Mouse (Mus musculus): Measurements from ENCODE around the gene Pnldc1. TPM values are rescaled to one million over a fixed set of nuclear protein-coding genes. Genes with fewer than 3 reads are reported as not detected.
"Not testable (repeated sequence)": the region's sequence is repeated elsewhere in the genome, so short reads cannot be mapped to it uniquely, and the experiment has no call there.

Gene Pnldc1
- polyA plus RNA-seq, 1 experiment from 2014 or later: 1.9 TPM

- H3K36me3 ChIP-seq: peaks cover 52% of the 10 kb centered on the region
- 0 out of 2 replicates have a peak, but pooled peaks cover 4% of the 10 kb centered on the region for H3K4me1 ChIP-seq (replicated peaks)
- ATAC-seq (ENCODE audit: low read depth): no peak
- WGBS: 46% methylated on average over 11 of the region's 12 CpGs
- no peak overlapping the region for H3K4me3 ChIP-seq
- no peak overlapping the region for H3K4me2 ChIP-seq
- no peak overlapping the region for H3K9ac ChIP-seq
- H3K27me3 ChIP-seq: no peaks in the 10 kb centered on the region
- H3K9me3 ChIP-seq: no peaks in the 10 kb centered on the region
- no peak overlapping the region for H3K27ac ChIP-seq (replicated peaks)
Observed at GRCm38 (mm10) chr17:12903372-12904333, 6.4 kb downstream of the Pnldc1 start.

- no peaks in the 10 kb centered on the region for H3K27me3 ChIP-seq
- H3K4me1 ChIP-seq (replicated peaks): 0 out of 2 replicates have a peak, but pooled peaks cover 4% of the 10 kb centered on the region
- H3K9ac ChIP-seq: no peak overlapping the region
- H3K27ac ChIP-seq (replicated peaks): no peak overlapping the region
- H3K4me2 ChIP-seq: no peak overlapping the region
- H3K36me3 ChIP-seq: peaks cover 49% of the 10 kb centered on the region
- no peak for ATAC-seq (ENCODE audit: low read depth)
- H3K9me3 ChIP-seq: no peaks in the 10 kb centered on the region
- H3K4me3 ChIP-seq: no peak overlapping the region
- 94% methylated on average over 6 of the region's 6 CpGs for WGBS
Observed at GRCm38 (mm10) chr17:12902291-12902690, 7.7 kb downstream of the Pnldc1 start.

GRCm38 (mm10) chr17:12898607-12899006 lies 11.4 kb downstream of the Pnldc1 start:
- not testable (repeated sequence) for H3K9ac ChIP-seq; H3K4me1 ChIP-seq (replicated peaks); H3K4me2 ChIP-seq; H3K4me3 ChIP-seq; H3K9me3 ChIP-seq; H3K27me3 ChIP-seq; ATAC-seq (ENCODE audit: low read depth)
- peaks cover 34% of the 10 kb centered on the region for H3K36me3 ChIP-seq
- peak overlapping the region; percentile 54 for H3K27ac ChIP-seq (replicated peaks)
- 35% methylated on average over 2 of the region's 2 CpGs for WGBS

GRCm38 (mm10) chr17:12897674-12898073 lies 12.4 kb downstream of the Pnldc1 start:
- 88% methylated on average over 5 of the region's 5 CpGs for WGBS
- H3K4me1 ChIP-seq (replicated peaks): no peaks in the 10 kb centered on the region

GRCm38 (mm10) chr17:12892033-12892432 lies 18.0 kb downstream of the Pnldc1 start:
- H3K9me3 ChIP-seq: no peaks in the 10 kb centered on the region
- no peaks in the 10 kb centered on the region for H3K27me3 ChIP-seq
- no peak for ATAC-seq (ENCODE audit: low read depth)
- peaks cover 45% of the 10 kb centered on the region for H3K36me3 ChIP-seq
- no peaks in the 10 kb centered on the region for H3K4me1 ChIP-seq (replicated peaks)
- no peak overlapping the region for H3K4me3 ChIP-seq
- H3K9ac ChIP-seq: no peak overlapping the region
- H3K4me2 ChIP-seq: no peak overlapping the region
- no peak overlapping the region for H3K27ac ChIP-seq (replicated peaks)
- 90% methylated on average over 9 of the region's 9 CpGs for WGBS

More at GRCm38 (mm10) chr17:12897674-12898073, 12.4 kb downstream of the Pnldc1 start:
- H3K9ac ChIP-seq: no peak overlapping the region
- H3K27me3 ChIP-seq: no peaks in the 10 kb centered on the region
- ATAC-seq (ENCODE audit: low read depth): no peak
- H3K27ac ChIP-seq (replicated peaks): 0 out of 2 replicates have a peak overlapping the region, but pooled peaks have one; percentile 38
- H3K4me3 ChIP-seq: no peak overlapping the region
- no peak overlapping the region for H3K4me2 ChIP-seq
- no peaks in the 10 kb centered on the region for H3K9me3 ChIP-seq
- peaks cover 28% of the 10 kb centered on the region for H3K36me3 ChIP-seq

GRCm38 (mm10) chr17:12891054-12891453 lies 19.0 kb downstream of the Pnldc1 start:
- H3K36me3 ChIP-seq: peaks cover 43% of the 10 kb centered on the region
- 90% methylated on average over 4 of the region's 4 CpGs for WGBS
- H3K27ac ChIP-seq (replicated peaks): no peak overlapping the region
- H3K9me3 ChIP-seq: no peaks in the 10 kb centered on the region
- H3K9ac ChIP-seq: no peak overlapping the region
- no peak overlapping the region for H3K4me3 ChIP-seq
- H3K4me1 ChIP-seq (replicated peaks): no peaks in the 10 kb centered on the region
- no peak for ATAC-seq (ENCODE audit: low read depth)
- no peak overlapping the region for H3K4me2 ChIP-seq
- no peaks in the 10 kb centered on the region for H3K27me3 ChIP-seq

GRCm38 (mm10) chr17:12887021-12887775 lies 22.8 kb downstream of the Pnldc1 start:
- H3K4me3 ChIP-seq: no peak overlapping the region
- ATAC-seq (ENCODE audit: low read depth): no peak
- WGBS: 88% methylated on average over 15 of the region's 15 CpGs

GRCm38 (mm10) chr17:12886620-12887019 lies 23.4 kb downstream of the Pnldc1 start:
- H3K4me2 ChIP-seq: no peak overlapping the region
- 44% methylated on average over 6 of the region's 6 CpGs for WGBS
- no peak overlapping the region for H3K4me3 ChIP-seq
- H3K4me1 ChIP-seq (replicated peaks): no peaks in the 10 kb centered on the region
- H3K36me3 ChIP-seq: peaks cover 36% of the 10 kb centered on the region
- H3K9me3 ChIP-seq: no peaks in the 10 kb centered on the region
- no peak overlapping the region for H3K9ac ChIP-seq
- H3K27ac ChIP-seq (replicated peaks): no peak overlapping the region
- no peaks in the 10 kb centered on the region for H3K27me3 ChIP-seq
- no peak for ATAC-seq (ENCODE audit: low read depth)

More at GRCm38 (mm10) chr17:12887021-12887775, 22.8 kb downstream of the Pnldc1 start:
- Histone ChIP-seq H3K4me2 (no peak overlapping the region), H3K27me3 (no peaks in the 10 kb centered on the region), H3K4me1 (replicated peaks) (no peaks in the 10 kb centered on the region), H3K27ac (replicated peaks) (no peak overlapping the region), H3K36me3 (peaks cover 42% of the 10 kb centered on the region), H3K9ac (no peak overlapping the region), H3K9me3 (no peaks in the 10 kb centered on the region)

- Histone ChIP-seq H3K4me2 (no peak overlapping the region), H3K27ac (replicated peaks) (no peak overlapping the region), H3K4me1 (replicated peaks) (no peaks in the 10 kb centered on the region), H3K9me3 (no peaks in the 10 kb centered on the region), H3K9ac (no peak overlapping the region), H3K4me3 (no peak overlapping the region), H3K36me3 (no peaks in the 10 kb centered on the region), H3K27me3 (no peaks in the 10 kb centered on the region; the same call in 1 of the 2 replicates)
- WGBS: 89% methylated on average over 1 of the region's 1 CpGs
- no peak for ATAC-seq (ENCODE audit: low read depth)
Observed at GRCm38 (mm10) chr17:12881216-12881615, 28.8 kb downstream of the Pnldc1 start.

- Histone ChIP-seq H3K9ac (no peak overlapping the region), H3K27me3 (no peaks in the 10 kb centered on the region; the same call in 1 of the 2 replicates), H3K9me3 (no peaks in the 10 kb centered on the region), H3K36me3 (no peaks in the 10 kb centered on the region), H3K4me3 (no peak overlapping the region), H3K27ac (replicated peaks) (no peak overlapping the region), H3K4me2 (peak overlapping the region; percentile 39), H3K4me1 (replicated peaks) (no peaks in the 10 kb centered on the region)
- 4% methylated on average over 14 of the region's 14 CpGs for WGBS
- peak; percentile 81 for ATAC-seq (ENCODE audit: low read depth)
Observed at GRCm38 (mm10) chr17:12880178-12880577, 29.9 kb downstream of the Pnldc1 start.

- Histone ChIP-seq H3K4me2 (no peak within 1 kb of the TSS), H3K9me3 (no peaks in the 10 kb centered on the region), H3K4me1 (replicated peaks) (peaks cover 14% of the 10 kb centered on the region; the same call in 1 of the 2 replicates), H3K36me3 (no peaks in the 10 kb centered on the region), H3K4me3 (no peak within 1 kb of the TSS), H3K27me3 (no peaks in the 10 kb centered on the region; the same call in 1 of the 2 replicates), H3K9ac (no peak within 1 kb of the TSS), H3K27ac (replicated peaks) (no peak within 1 kb of the TSS)
- WGBS: 78% methylated on average over 5 of the region's 5 CpGs
- ATAC-seq (ENCODE audit: low read depth): no peak
Observed at GRCm38 (mm10) chr17:12875734-12876133, 34.3 kb downstream of the Pnldc1 start, which contains the start of gene Mrgprh. Mrgprh (plus strand) TSS chr17:12876034.

Measured in neural tube, embryonic 13.5 days (tissue).